Mouse (Mus musculus): ENCODE measurements at regions not wholly inside any gene's neighbourhood (a gene's known extent, or its start where the extent isn't known, plus 50 kb on each side); places are given as distances from the start of the nearest gene placed in this dataset.

GRCm38 (mm10) chr13:45242750-45243149, 146.8 kb upstream of the Mylip start:
- Histone ChIP-seq H3K4me2 (ENCODE audit: insufficient read depth, low read depth, poor library complexity, severe bottlenecking) (no peak overlapping the region), H3K4me3 (replicated peaks in 1 of 3; ENCODE audit: low read depth in 2 of 3, low read length in 2 of 3, poor library complexity in 1 of 3) (no peak overlapping the region), H3K9ac (ENCODE audit: insufficient read depth, low read depth) (no peak overlapping the region), H3K9me3 (replicated peaks; ENCODE audit: low read length) (no peaks in the 10 kb centered on the region), H3K36me3 (replicated peaks in 1 of 2; ENCODE audit: control insufficient read depth in 1 of 2, insufficient read depth in 1 of 2, low read length in 1 of 2) (no peaks in the 10 kb centered on the region), H3K27ac (ENCODE audit: insufficient read depth, low read depth) (no peak overlapping the region), H3K4me1 (ENCODE audit: control insufficient read depth in 1 of 2, insufficient read depth in 2 of 2) (no peaks in the 10 kb centered on the region), H3K27me3 (replicated peaks) (no peaks in the 10 kb centered on the region), H3K79me2 (replicated peaks; ENCODE audit: control insufficient read depth, extremely low read depth, insufficient read depth, poor library complexity, severe bottlenecking) (no peaks in the 10 kb centered on the region)
- DNase-seq (ENCODE audit: extremely low read depth), result no peak
- no peak for TF ChIP-seq USF2 (conservative IDR thresholded peaks at IDR 0.05; ENCODE audit: low read depth, low read length)
- TF ChIP-seq PAX5 (IDR thresholded peaks at IDR 0.05; ENCODE audit: low read length), result no peak
- no peak for TF ChIP-seq CHD2 (IDR thresholded peaks at IDR 0.05; ENCODE audit: low read length)
- no peak for TF ChIP-seq EP300 (IDR thresholded peaks at IDR 0.05; ENCODE audit: low read length)
- no peak for TF ChIP-seq CHD1 (IDR thresholded peaks at IDR 0.05; ENCODE audit: low read depth, low read length)
- no peak for TF ChIP-seq MXI1 (IDR thresholded peaks at IDR 0.05; ENCODE audit: low read depth, low read length)
- no peak for TF ChIP-seq KAT2A (IDR thresholded peaks at IDR 0.05; ENCODE audit: insufficient replicate concordance, low read length)
- no peak for TF ChIP-seq TBP (conservative IDR thresholded peaks at IDR 0.05; ENCODE audit: low read depth, low read length)
- TF ChIP-seq JUN (IDR thresholded peaks at IDR 0.05; ENCODE audit: insufficient read depth, low read depth, low read length), result no peak
- TF ChIP-seq ETS1 (conservative IDR thresholded peaks at IDR 0.05; ENCODE audit: low read depth, low read length), result no peak
- TF ChIP-seq TCF12 (IDR thresholded peaks at IDR 0.05; ENCODE audit: low read depth, low read length), result no peak
- TF ChIP-seq IRF4 (IDR thresholded peaks at IDR 0.05; ENCODE audit: low read depth, low read length), result no peak
- no peak for TF ChIP-seq MEF2A (IDR thresholded peaks at IDR 0.05; ENCODE audit: borderline replicate concordance, low read depth, low read length)
- no peak for TF ChIP-seq RAD21 (IDR thresholded peaks at IDR 0.05; ENCODE audit: low read depth, low read length)
- TF ChIP-seq E2F4 (IDR thresholded peaks at IDR 0.05; ENCODE audit: insufficient replicate concordance, low read depth, low read length), result no peak
- dilution Hi-C loops (cut with MboI; ENCODE audit: extremely low pct_ligation_motif_present, extremely low pct_unique_long_range_greater_than_20kb, low sequenced_read_pairs) (no loop called here), in situ Hi-C loops (cut with MboI; ENCODE audit: low pct_ligation_motif_present, low pct_unique_long_range_greater_than_20kb, low sequenced_read_pairs) (no loop called here)

DNA sequence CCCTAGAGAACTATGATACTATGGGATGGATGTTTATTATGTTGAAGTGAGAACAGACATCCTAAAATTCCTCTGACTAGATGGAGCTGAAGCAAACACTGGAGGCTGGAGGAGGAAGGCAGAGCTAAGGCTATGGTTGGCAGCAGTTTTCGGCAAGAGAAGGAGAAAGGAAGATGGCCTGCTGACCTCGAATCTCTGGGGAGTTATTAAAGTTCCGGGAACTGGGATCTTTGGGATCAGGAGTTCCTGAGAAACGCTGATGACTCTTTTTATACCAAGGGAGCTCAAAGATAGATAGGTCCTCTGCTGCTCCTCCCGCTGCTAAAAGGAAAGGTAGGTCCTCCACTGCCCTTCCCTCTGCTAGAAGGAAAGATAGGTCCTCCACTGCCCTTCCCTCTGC, 143.9 kb upstream of the Mylip start:
- no peaks in the 10 kb centered on the region for H3K4me1 ChIP-seq (ENCODE audit: control insufficient read depth in 1 of 2, insufficient read depth in 2 of 2)
- no peak overlapping the region for H3K9ac ChIP-seq (ENCODE audit: insufficient read depth, low read depth)
- no peak overlapping the region for H3K27ac ChIP-seq (ENCODE audit: insufficient read depth, low read depth)
- no peaks in the 10 kb centered on the region for H3K27me3 ChIP-seq (replicated peaks)
- dilution Hi-C loops (cut with MboI; ENCODE audit: extremely low pct_ligation_motif_present, extremely low pct_unique_long_range_greater_than_20kb, low sequenced_read_pairs) (no loop called here), in situ Hi-C loops (cut with MboI; ENCODE audit: low pct_ligation_motif_present, low pct_unique_long_range_greater_than_20kb, low sequenced_read_pairs) (no loop called here)
- DNase-seq (ENCODE audit: extremely low read depth), result no peak
- no peaks in the 10 kb centered on the region for H3K79me2 ChIP-seq (replicated peaks; ENCODE audit: control insufficient read depth, extremely low read depth, insufficient read depth, poor library complexity, severe bottlenecking)
- no peak overlapping the region for H3K4me2 ChIP-seq (ENCODE audit: insufficient read depth, low read depth, poor library complexity, severe bottlenecking)
- no peaks in the 10 kb centered on the region for H3K9me3 ChIP-seq (replicated peaks; ENCODE audit: low read length)
- H3K36me3 ChIP-seq (replicated peaks in 1 of 2; ENCODE audit: control insufficient read depth in 1 of 2, insufficient read depth in 1 of 2, low read length in 1 of 2), result no peaks in the 10 kb centered on the region
- no peak overlapping the region for H3K4me3 ChIP-seq (replicated peaks in 1 of 3; ENCODE audit: low read depth in 2 of 3, low read length in 2 of 3, poor library complexity in 1 of 3)
- TF ChIP-seq ZC3H11A (IDR thresholded peaks at IDR 0.05; ENCODE audit: low read depth, low read length), result no peak
- TF ChIP-seq CTCF (conservative IDR thresholded peaks at IDR 0.05 in 1 of 2, IDR thresholded peaks at IDR 0.05 in 1 of 2; ENCODE audit: low read depth in 2 of 2, low read length in 2 of 2), result no peak
- no peak for TF ChIP-seq RCOR1 (conservative IDR thresholded peaks at IDR 0.05; ENCODE audit: low read depth, low read length)
- no peak for TF ChIP-seq JUND (conservative IDR thresholded peaks at IDR 0.05; ENCODE audit: low read depth, low read length)
- no peak for TF ChIP-seq POLR2AphosphoS2 (IDR thresholded peaks at IDR 0.05; ENCODE audit: low read depth, low read length)
- no peak for TF ChIP-seq USF2 (conservative IDR thresholded peaks at IDR 0.05; ENCODE audit: low read depth, low read length)
- no peak for TF ChIP-seq SMC3 (IDR thresholded peaks at IDR 0.05; ENCODE audit: low read depth, low read length)
- no peak for TF ChIP-seq UBTF (IDR thresholded peaks at IDR 0.05; ENCODE audit: low read depth, low read length)

Measured in CH12.LX (cell line).